Mouse (Mus musculus): ENCODE results near the gene Pex13. TPM values are rescaled to one million over a fixed set of nuclear protein-coding genes. Genes with fewer than 3 reads are reported as not detected.

Pex13 gene
- total and polyA plus RNA-seq, 2 experiments from 2014 or later, result 19.5 to 27.8 TPM

GRCm38 (mm10) chr11:23676100-23676499 is 10.3 kb upstream of the Pex13 start:
- Histone ChIP-seq H3K9ac (replicated peaks; ENCODE audit: low read length) (no peak overlapping the region), H3K4me3 (ENCODE audit: low read length) (no peak overlapping the region), H3K27me3 (ENCODE audit: insufficient read depth, low read length) (no peaks in the 10 kb centered on the region), H3K4me2 (ENCODE audit: low read depth, low read length) (no peak overlapping the region), H3K36me3 (ENCODE audit: insufficient read depth, low read length) (peaks cover 44% of the 10 kb centered on the region), H3K4me1 (ENCODE audit: insufficient read depth, low read length) (no peaks in the 10 kb centered on the region), H3K27ac (no peak overlapping the region), H3K9me3 (ENCODE audit: low read length) (no peaks in the 10 kb centered on the region)
- no peak for TF ChIP-seq CTCF (IDR thresholded peaks at IDR 0.05; ENCODE audit: low read depth)
- ATAC-seq (no peak), DNase-seq (ENCODE audit: low spot score) (no peak)
- WGBS, result 86% methylated on average over 5 of the region's 5 CpGs

- no peak overlapping the region for H3K27ac ChIP-seq
- H3K4me3 ChIP-seq (ENCODE audit: low read length), result no peak overlapping the region
- TF ChIP-seq CTCF (IDR thresholded peaks at IDR 0.05; ENCODE audit: low read depth), result no peak
- 88% methylated on average over 4 of the region's 4 CpGs for WGBS
- no peaks in the 10 kb centered on the region for H3K9me3 ChIP-seq (ENCODE audit: low read length)
- H3K4me2 ChIP-seq (ENCODE audit: low read depth, low read length), result no peak overlapping the region
- DNase-seq (ENCODE audit: low spot score) (no peak), ATAC-seq (no peak)
- no peak overlapping the region for H3K9ac ChIP-seq (replicated peaks; ENCODE audit: low read length)
- no peaks in the 10 kb centered on the region for H3K4me1 ChIP-seq (ENCODE audit: insufficient read depth, low read length)
- peaks cover 30% of the 10 kb centered on the region for H3K36me3 ChIP-seq (ENCODE audit: insufficient read depth, low read length)
- H3K27me3 ChIP-seq (ENCODE audit: insufficient read depth, low read length), result no peaks in the 10 kb centered on the region
These were observed 6.5 kb upstream of the Pex13 start for GRCm38 (mm10) chr11:23672256-23672749.

GRCm38 (mm10) chr11:23667128-23667527 is 1.4 kb upstream of the Pex13 start:
- Histone ChIP-seq H3K36me3 (ENCODE audit: insufficient read depth, low read length) (no peaks in the 10 kb centered on the region), H3K27me3 (ENCODE audit: insufficient read depth, low read length) (no peaks in the 10 kb centered on the region), H3K4me1 (ENCODE audit: insufficient read depth, low read length) (0 out of 2 replicates have a peak, but pooled peaks cover 5% of the 10 kb centered on the region), H3K4me2 (ENCODE audit: low read depth, low read length) (peak overlapping the region; percentile 87), H3K4me3 (ENCODE audit: low read length) (peak overlapping the region; percentile 96), H3K9ac (replicated peaks; ENCODE audit: low read length) (peak overlapping the region; percentile 85; the same call in 1 of the 2 replicates), H3K27ac (no peak overlapping the region), H3K9me3 (ENCODE audit: low read length) (no peaks in the 10 kb centered on the region)
- ATAC-seq (no peak), DNase-seq (ENCODE audit: low spot score) (peak; percentile 40)
- WGBS, result 19% methylated on average over 3 of the region's 3 CpGs
- no peak for TF ChIP-seq CTCF (IDR thresholded peaks at IDR 0.05; ENCODE audit: low read depth)

DNA sequence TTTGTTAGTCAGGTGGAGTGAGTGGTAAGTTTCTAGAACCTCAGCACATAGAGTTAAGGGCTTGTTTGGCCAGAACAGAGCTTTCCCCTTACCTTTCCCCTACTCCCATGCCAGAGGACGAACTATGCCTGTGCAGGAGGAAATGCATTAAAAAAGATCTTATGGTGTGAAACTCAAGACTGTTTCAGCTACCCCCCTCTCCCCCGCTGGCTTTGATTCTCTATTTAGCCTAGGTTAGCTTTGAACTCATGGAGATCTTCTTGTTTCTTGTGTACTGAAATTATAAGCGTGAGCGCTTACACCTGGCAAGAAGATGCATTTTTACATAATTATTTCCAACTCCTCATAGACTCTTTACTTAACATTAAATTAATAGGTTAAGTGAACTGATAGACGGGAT is 767 bp upstream of the Pex13 start:
- DNase-seq (ENCODE audit: low spot score) (peak; percentile 30), ATAC-seq (no peak; the same call in 1 of the 2 replicates)
- Histone ChIP-seq H3K27ac (peak overlapping the region; percentile 99), H3K4me3 (ENCODE audit: low read length) (peak overlapping the region; percentile 96), H3K9ac (replicated peaks; ENCODE audit: low read length) (peak overlapping the region; percentile 85), H3K4me1 (ENCODE audit: insufficient read depth, low read length) (0 out of 2 replicates have a peak, but pooled peaks cover 5% of the 10 kb centered on the region), H3K36me3 (ENCODE audit: insufficient read depth, low read length) (no peaks in the 10 kb centered on the region), H3K9me3 (ENCODE audit: low read length) (no peaks in the 10 kb centered on the region), H3K27me3 (ENCODE audit: insufficient read depth, low read length) (no peaks in the 10 kb centered on the region), H3K4me2 (ENCODE audit: low read depth, low read length) (peak overlapping the region; percentile 87)
- WGBS, result 8% methylated on average over 5 of the region's 5 CpGs
- TF ChIP-seq CTCF (IDR thresholded peaks at IDR 0.05; ENCODE audit: low read depth), result no peak

DNA sequence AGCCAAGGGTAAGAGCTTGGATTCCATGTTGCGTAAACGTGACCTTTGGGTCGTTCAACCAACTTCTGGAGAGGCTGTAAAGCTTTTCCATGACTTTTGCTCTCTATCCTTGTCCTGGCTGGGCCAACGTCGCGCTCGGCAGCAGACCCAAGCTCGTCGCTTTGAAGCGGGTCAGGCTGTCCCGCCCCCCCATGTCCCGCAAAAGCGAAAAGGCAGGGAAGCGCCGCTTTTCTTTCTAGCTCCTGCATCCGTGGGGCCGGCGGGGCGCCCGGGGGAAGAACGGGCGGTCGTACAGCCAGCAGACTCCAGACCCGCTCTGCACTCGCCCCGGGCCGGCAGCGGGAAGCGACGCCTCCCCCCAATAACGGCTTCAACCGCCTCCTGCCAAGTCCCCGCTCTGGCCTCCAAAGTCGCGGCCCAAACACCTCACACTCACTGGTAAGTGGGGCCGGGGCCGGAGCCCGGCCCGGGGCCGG is 410 bp downstream of the Pex13 start, which contains the start of gene Pus10:
TSS of gene Pus10 (plus strand) at position 364 of the 476 bp plus-strand sequence.
- TF ChIP-seq CTCF (IDR thresholded peaks at IDR 0.05; ENCODE audit: low read depth), result no peak
- peak within 1 kb of the TSS; percentile 87 for H3K4me2 ChIP-seq (ENCODE audit: low read depth, low read length)
- no peaks in the 10 kb centered on the region for H3K27me3 ChIP-seq (ENCODE audit: insufficient read depth, low read length)
- 0 out of 2 replicates have a peak, but pooled peaks cover 5% of the 10 kb centered on the region for H3K4me1 ChIP-seq (ENCODE audit: insufficient read depth, low read length)
- no peak for ATAC-seq
- peak within 1 kb of the TSS; percentile 99 for H3K27ac ChIP-seq
- peak within 1 kb of the TSS; percentile 85 for H3K9ac ChIP-seq (replicated peaks; ENCODE audit: low read length)
- no peaks in the 10 kb centered on the region for H3K9me3 ChIP-seq (ENCODE audit: low read length)
- peak within 1 kb of the TSS; percentile 96 for H3K4me3 ChIP-seq (ENCODE audit: low read length)
- no peak for DNase-seq (ENCODE audit: low spot score)
- WGBS, result under 1% methylated on average over 39 of the region's 40 CpGs
- H3K36me3 ChIP-seq (ENCODE audit: insufficient read depth, low read length), result no peaks in the 10 kb centered on the region

GRCm38 (mm10) chr11:23664232-23664631 is 1.5 kb downstream of the Pex13 start:
- Histone ChIP-seq H3K4me3 (ENCODE audit: low read length) (no peak overlapping the region), H3K9ac (replicated peaks; ENCODE audit: low read length) (no peak overlapping the region), H3K36me3 (ENCODE audit: insufficient read depth, low read length) (no peaks in the 10 kb centered on the region), H3K27me3 (ENCODE audit: insufficient read depth, low read length) (no peaks in the 10 kb centered on the region), H3K9me3 (ENCODE audit: low read length) (no peaks in the 10 kb centered on the region), H3K27ac (no peak overlapping the region), H3K4me1 (ENCODE audit: insufficient read depth, low read length) (0 out of 2 replicates have a peak, but pooled peaks cover 5% of the 10 kb centered on the region), H3K4me2 (ENCODE audit: low read depth, low read length) (no peak overlapping the region)
- DNase-seq (ENCODE audit: low spot score) (no peak), ATAC-seq (no peak)
- TF ChIP-seq CTCF (IDR thresholded peaks at IDR 0.05; ENCODE audit: low read depth), result no peak

DNA sequence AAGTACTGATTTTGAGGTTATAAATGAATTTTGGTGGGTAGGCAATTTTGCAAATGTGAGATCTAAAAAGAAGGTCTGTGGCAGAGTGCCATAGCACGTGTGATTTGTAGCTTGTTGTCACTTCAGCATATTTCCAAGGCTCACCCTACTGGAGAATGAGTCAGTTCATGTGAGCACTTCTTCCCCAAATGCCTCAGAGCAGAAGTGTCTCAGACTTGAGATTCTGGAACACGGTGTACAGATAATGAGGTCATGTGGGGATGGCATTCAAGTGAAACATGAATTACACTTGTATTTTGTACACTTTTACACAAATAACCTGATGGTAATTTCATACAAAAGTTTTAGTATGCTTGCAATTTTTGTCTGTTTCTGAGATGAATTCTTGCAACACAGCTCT is 8.0 kb downstream of the Pex13 start:
- TF ChIP-seq CTCF (IDR thresholded peaks at IDR 0.05; ENCODE audit: low read depth), result no peak
- H3K9ac ChIP-seq (replicated peaks; ENCODE audit: low read length), result no peak overlapping the region
- H3K27me3 ChIP-seq (ENCODE audit: insufficient read depth, low read length), result no peaks in the 10 kb centered on the region
- 72% methylated on average over 2 of the region's 2 CpGs for WGBS
- DNase-seq (ENCODE audit: low spot score) (no peak), ATAC-seq (no peak)
- no peaks in the 10 kb centered on the region for H3K4me1 ChIP-seq (ENCODE audit: insufficient read depth, low read length)
- no peaks in the 10 kb centered on the region for H3K36me3 ChIP-seq (ENCODE audit: insufficient read depth, low read length)
- no peak overlapping the region for H3K27ac ChIP-seq
- H3K4me2 ChIP-seq (ENCODE audit: low read depth, low read length), result no peak overlapping the region
- H3K9me3 ChIP-seq (ENCODE audit: low read length), result no peaks in the 10 kb centered on the region
- H3K4me3 ChIP-seq (ENCODE audit: low read length), result no peak overlapping the region
